Mouse (Mus musculus) thymus, postnatal 4 days (tissue): ENCODE results near the gene Prex1.

Experiments
- DNase-seq: peaks from one replicate; pipeline ENCODE4 v3.0.0; 2021

The Prex1 gene

GRCm38 (mm10) chr2:166720416-166720815, 6.8 kb upstream of the Prex1 start:
- DNase-seq, result peak; percentile 57

DNA sequence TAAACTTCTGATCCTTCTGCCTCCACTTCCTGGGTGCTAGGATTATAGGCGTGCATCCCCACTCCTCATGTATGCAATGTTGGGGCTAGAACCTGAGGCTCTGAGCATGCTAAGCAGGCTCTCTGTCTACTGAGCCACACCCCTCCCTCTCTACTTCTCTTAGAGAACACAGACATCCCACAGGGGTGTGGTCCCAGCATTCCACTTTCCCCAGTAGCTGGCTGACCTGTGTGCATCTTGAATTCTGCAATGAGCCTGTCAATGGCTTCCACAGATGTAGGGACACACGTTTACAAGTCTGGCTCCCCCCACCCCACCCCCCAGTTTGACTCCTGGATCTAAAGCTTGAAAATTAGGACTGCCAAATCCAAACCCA, 6.3 kb upstream of the Prex1 start:
- DNase-seq, result no peak

DNA sequence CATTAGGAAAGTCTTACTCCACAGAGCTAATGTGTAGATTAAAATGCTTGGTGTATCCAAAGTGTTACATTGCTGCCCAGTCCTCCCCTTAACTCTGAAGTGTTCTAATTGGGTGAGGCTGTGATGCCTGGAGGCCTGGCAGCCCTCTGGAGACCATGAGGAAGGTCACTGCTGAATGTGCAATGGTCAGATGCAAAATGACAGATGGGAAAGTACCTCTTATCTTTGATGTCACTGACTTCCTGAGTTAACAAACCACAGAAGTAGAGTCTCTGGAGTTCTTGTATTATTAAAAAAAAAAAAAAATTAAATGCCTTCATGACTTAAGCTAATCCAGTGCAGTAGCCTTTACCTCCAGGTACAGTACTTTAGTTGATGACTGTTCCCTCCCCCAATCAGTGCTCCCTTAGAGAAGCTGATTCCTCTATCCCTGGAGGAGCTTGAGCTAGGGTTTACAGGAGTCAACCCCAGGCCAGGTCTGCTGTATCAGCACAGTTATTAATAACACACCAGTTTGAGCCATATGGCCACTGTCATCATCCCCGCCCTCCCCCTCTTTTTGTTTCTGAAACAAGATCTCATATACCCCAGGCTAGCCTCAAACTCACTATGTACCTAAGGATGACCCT, 5.8 kb upstream of the Prex1 start:
- DNase-seq, result no peak

DNA sequence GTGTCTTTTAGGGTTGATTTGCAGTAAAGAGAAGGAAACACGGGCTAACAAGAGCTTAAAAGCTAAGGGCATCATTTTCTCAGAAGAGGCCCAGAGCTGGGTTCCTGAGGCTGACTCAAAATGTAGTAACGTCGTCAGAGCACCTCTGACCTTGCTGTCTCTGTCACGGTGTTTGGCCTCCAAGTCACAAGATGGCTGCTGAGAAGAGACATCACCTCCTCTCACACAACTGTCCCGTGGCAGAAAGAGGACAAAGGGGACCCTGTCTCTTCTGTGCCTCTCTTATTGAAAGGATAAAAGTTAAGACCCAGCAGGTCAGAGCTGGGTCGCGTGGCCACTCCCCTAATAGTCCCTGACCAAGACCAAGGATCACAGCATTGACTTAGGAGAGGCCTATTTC, 2.4 kb upstream of the Prex1 start:
- no peak for DNase-seq

- DNase-seq, result no peak
Observed at GRCm38 (mm10) chr2:166714427-166714699, 731 bp upstream of the Prex1 start.

- peak; percentile 82 for DNase-seq
Observed at GRCm38 (mm10) chr2:166712801-166713689, 587 bp downstream of the Prex1 start.

DNA sequence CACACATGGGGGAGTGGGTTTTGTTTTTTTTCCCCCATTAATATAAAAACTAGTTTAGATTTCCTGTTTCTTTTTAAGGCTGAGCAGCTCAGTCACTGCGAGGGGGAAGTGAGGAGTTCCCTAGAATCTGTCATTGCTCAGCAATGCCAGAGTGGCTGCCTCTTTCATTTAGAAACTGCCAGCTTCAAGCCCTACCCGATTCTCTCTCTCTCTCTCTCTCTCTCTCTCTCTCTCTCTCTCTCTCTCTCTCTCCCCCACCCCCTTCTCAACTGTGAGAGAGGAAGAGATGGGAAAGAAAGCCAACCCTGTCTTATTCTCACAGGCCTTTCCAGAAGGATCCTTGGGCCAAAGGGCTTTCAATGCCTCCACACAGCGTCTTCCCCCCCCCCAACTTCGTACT, 1.3 kb downstream of the Prex1 start:
- DNase-seq, result no peak

- DNase-seq, result no peak
Observed at GRCm38 (mm10) chr2:166711681-166712132, 1.9 kb downstream of the Prex1 start.

- no peak for DNase-seq
Observed at GRCm38 (mm10) chr2:166709883-166710282, 3.7 kb downstream of the Prex1 start.

DNA sequence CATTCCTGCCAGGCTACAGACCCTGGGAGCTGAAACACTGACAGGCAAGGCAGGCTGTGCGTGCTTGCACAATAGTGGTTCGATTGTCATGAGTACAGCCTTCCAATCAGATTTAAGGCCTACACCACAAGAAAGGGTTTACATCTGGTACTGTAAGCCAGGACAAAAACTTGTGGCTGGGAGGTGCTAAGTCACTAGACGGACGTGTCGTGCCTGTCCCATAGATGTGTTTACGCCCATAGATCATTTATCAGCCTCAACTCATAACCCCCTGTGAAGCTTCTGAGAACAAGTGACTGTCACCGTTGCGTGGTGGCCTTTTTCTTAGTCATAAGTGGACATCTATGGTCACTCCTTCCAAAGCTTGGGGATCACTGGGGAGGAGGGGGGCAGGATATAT, 5.3 kb downstream of the Prex1 start:
- no peak for DNase-seq

DNA sequence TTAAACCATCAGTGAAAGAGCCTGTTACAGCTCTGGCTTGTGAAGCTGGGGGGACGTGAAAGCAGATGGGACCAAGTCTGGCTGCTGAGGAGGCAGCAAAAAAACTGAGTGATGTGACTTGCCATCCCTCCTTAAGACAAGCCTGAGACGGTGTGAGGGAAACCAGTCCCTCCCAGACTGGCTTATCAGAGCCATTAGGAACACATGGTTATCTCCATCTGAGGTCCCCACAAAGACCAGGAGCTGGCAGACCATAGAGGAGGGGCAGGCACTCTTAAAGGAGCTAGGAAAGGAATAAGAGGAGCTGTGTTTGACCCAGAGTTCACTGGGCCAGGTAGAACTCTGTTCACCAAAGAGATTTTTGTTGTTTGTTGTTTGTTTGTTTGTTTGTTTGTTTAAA, 7.1 kb downstream of the Prex1 start:
- no peak for DNase-seq

DNA sequence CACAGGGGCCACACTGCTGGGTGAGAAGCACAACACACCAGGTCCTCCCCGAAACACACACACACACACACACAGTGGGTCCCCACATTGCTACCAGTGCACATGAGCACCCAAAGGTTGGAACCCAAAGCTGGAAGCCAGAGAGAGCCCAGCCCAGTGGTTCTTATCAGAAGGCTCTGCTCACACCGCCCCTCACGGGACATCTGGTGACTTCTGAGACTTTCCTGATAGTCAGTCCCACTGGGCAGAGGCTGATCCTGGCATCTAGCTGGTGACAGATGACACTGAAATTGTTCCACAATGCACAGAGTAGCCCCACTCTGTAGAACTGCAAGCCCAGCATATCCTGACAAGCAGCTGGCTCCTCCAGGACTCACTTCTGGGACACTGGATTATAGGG, 10.1 kb downstream of the Prex1 start:
- no peak for DNase-seq

- DNase-seq, result peak; percentile 62
Observed at GRCm38 (mm10) chr2:166702113-166702445, 11.6 kb downstream of the Prex1 start.

GRCm38 (mm10) chr2:166701248-166702112, 12.2 kb downstream of the Prex1 start:
- DNase-seq, result peak; percentile 60

DNA sequence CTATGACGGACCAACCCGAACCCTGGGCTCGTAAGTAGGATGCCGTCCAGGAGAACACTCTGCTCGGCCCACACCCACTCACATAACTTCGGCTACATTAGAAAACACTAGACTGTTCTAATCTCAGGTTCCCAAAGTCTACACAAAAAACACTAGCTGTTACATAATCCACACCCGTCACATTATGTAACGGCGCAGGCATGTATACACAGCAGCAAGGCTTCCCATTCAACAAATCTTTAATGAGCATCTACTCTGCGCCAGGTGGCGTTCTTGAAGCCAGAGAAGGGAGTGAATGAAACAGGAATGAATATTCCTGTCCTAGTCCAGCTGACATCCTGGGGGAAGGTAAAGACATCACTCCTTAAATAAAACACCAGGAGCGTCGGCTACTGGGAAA, 12.9 kb downstream of the Prex1 start:
- no peak for DNase-seq

DNA sequence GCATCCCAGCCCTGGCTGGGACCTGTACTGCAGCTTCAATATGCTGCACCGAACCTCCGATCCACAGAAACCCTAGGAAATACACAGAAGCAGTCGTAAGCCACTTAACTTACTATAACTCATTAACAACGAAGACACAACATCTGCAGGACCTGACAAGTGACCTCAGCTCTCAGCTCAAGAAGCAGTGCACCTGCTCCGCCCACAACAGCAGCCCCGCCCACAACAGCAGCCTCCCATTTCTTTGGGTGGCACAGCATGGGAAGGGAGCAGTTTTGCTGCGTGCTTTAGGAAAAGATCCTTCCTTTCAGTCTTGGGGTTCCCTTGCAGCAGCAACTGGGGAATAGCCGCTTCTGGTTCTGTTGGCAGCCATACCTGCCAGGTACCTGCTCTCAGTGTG, 13.5 kb downstream of the Prex1 start:
- no peak for DNase-seq

GRCm38 (mm10) chr2:166699552-166699951, 14.1 kb downstream of the Prex1 start:
- no peak for DNase-seq

DNA sequence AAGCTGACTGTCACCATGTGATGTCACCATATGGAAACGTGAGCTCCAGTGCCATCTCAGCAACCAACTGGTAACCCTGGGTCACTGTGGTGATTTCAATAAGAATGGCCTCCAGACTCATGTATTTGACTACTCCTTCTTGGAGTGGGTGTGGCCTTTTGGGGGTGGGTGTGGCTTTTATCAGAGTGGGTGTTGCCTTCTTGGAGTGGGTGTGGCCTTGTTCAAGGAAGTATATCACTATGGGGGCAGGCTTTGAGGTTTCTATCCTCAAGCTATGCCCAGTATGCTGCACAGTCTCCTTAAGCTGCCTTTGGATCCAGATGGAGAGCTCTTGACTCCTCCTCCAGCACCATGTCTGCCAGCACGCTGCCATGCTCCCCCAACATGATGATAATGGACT, 19.0 kb downstream of the Prex1 start:
- DNase-seq, result no peak

- DNase-seq, result no peak
Observed at GRCm38 (mm10) chr2:166693394-166693793, 20.2 kb downstream of the Prex1 start.

GRCm38 (mm10) chr2:166691602-166692509, 21.8 kb downstream of the Prex1 start:
- no peak for DNase-seq

DNA sequence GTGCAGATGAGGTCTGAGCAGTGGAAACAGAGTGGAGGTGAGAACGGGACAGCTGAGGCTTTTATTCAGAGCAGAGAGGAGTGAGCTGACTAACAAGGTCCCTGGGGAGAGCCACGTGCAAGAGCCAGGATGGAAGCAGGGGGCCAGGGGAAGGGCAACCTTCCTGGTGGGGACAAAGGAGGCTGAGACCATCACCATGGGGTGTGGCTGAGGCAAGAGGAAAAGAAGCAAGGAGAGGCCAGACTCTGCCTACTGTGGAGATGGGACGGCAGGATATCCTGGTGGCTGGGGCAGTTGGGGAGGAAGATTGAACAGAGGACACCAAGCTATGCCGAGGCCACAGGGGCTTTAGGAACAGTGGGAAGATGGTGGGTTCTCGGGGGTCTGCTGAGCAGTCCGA, 26.7 kb downstream of the Prex1 start:
- DNase-seq, result no peak

GRCm38 (mm10) chr2:166685824-166686223, 27.8 kb downstream of the Prex1 start:
- no peak for DNase-seq
